Mouse (Mus musculus): ENCODE measurements around the gene Fkbp1a. TPM values are rescaled to one million over a fixed set of nuclear protein-coding genes. Genes with fewer than 3 reads are reported as not detected.

The Fkbp1a gene
- 775 and 856 TPM in 2 replicates for polyA plus RNA-seq (2015; fragmentation: Nextera tagmentation; extraction: Ambion mirVana)

GRCm38 (mm10) chr2:151542323-151543062 is at the start of gene Fkbp1a:
Gene Fkbp1a (plus strand): TSS chr2:151542483.

DNA sequence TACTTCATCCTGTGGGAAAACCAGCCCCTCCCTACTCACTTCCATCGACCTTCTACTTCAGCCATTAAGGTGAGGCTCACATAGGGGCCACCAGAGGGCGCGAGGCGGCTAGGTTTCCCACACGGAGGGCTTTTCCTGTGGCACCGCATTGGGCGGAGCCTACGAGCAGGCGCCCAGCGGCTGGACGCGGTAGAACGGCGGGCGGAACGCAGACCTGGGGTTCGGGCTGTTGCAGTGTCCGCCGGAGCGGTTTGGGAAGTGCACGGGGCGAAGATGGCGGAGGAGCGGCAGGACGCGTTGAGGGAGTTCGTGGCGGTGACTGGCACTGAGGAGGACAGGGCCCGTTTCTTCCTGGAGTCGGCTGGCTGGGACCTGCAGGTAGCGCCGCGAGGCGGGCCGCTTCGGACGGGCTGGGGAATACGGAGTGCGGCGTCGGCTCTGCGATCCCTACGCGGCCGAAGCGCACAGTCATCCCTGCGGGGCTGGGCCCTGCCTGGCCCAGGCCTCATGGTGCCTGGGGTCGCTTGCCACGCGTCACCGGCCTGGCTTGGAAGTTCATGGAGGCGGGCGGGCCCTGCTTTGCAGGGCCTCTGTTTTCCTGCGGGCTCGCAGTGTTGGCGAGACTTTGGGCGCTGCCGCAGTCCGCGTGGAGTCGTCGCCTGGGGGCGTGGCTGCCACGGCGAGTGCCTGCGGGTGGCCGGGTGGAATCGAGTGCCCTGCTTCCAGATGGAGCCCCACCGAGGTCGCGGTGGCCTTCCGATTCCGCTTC is 48.1 kb upstream of the Fkbp1a start, which contains the start of gene Nsfl1c:
Nsfl1c (plus strand) TSS at position 148 of the 769 bp plus-strand sequence.

GRCm38 (mm10) chr2:151571873-151572700 is 29.8 kb downstream of the Fkbp1a start, which contains the start of gene Sdcbp2:
Gene Sdcbp2 (plus strand): TSS chr2:151572622.

Other genes with a start within 250 kb of the Fkbp1a start
- gene 4921509C19Rik, start 66.3 kb upstream of the Fkbp1a start, polyA plus RNA-seq (2015; fragmentation: Nextera tagmentation; extraction: Ambion mirVana), result not detected in 2 replicates
- gene Nsfl1c, start 48.3 kb upstream of the Fkbp1a start, polyA plus RNA-seq (2015; fragmentation: Nextera tagmentation; extraction: Ambion mirVana), result 113 and 129 TPM in 2 replicates
- 23.5 and 24.9 TPM in 2 replicates for gene Sdcbp2, start 30.1 kb downstream of the Fkbp1a start, polyA plus RNA-seq (2015; fragmentation: Nextera tagmentation; extraction: Ambion mirVana)
- gene Snph, start 90.1 kb downstream of the Fkbp1a start, polyA plus RNA-seq (2015; fragmentation: Nextera tagmentation; extraction: Ambion mirVana), result 0.25 and 0.34 TPM in 2 replicates
- not detected in 2 replicates for gene Rad21l, start 126.0 kb downstream of the Fkbp1a start, polyA plus RNA-seq (2015; fragmentation: Nextera tagmentation; extraction: Ambion mirVana)
- gene Tmem74b, start 159.5 kb downstream of the Fkbp1a start, polyA plus RNA-seq (2015; fragmentation: Nextera tagmentation; extraction: Ambion mirVana), result 0.22 and 0.26 TPM in 2 replicates
- 30.7 and 30.8 TPM in 2 replicates for gene Psmf1, start 201.7 kb downstream of the Fkbp1a start, polyA plus RNA-seq (2015; fragmentation: Nextera tagmentation; extraction: Ambion mirVana)

Data from urinary bladder, postnatal 0 days (tissue).